Mouse (Mus musculus) hindbrain, embryonic 11.5 days (tissue): ENCODE results near the gene Zfp831. TPM values are rescaled to one million over a fixed set of nuclear protein-coding genes. Genes with fewer than 3 reads are reported as not detected.

Experiments
- ATAC-seq: fragments of 200-750 bp; cut with Nextera tagmentation; 2 replicates; pipeline ENCODE4 v1.8.0; 2017; ENCODE audit warnings: mild to moderate bottlenecking, moderate TSS enrichment, moderate library complexity; ENCODE audit not compliant: low FRiP score
- DNase-seq: peaks from one replicate; pipeline ENCODE4 v3.0.0-alpha.2; 2015; ENCODE audit warnings: low spot score
- H3K27ac ChIP-seq: fragments of 300-500 bp; sonication (generic); 2 replicates; pipeline ENCODE4 v1.5.1; 2014; ENCODE audit warnings: mild to moderate bottlenecking, low read depth, low read length
- H3K27me3 ChIP-seq: fragments of 300-500 bp; sonication (generic); 2 replicates; pipeline ENCODE4 v1.6.1; 2014; ENCODE audit warnings: mild to moderate bottlenecking, low read length, moderate library complexity, mixed read lengths; ENCODE audit not compliant: control insufficient read depth, insufficient read depth
- H3K36me3 ChIP-seq: fragments of 300-500 bp; sonication (generic); 2 replicates; pipeline ENCODE4 v1.6.1; 2014; ENCODE audit warnings: mild to moderate bottlenecking, low read length, moderate library complexity, mixed read lengths; ENCODE audit not compliant: control insufficient read depth, insufficient read depth
- H3K4me1 ChIP-seq: fragments of 300-500 bp; sonication (generic); replicated peaks from 2 replicates; pipeline ENCODE4 v1.6.1; 2014; ENCODE audit warnings: low read length, mixed read lengths; ENCODE audit not compliant: control insufficient read depth, insufficient read depth
- H3K4me2 ChIP-seq: fragments of 300-500 bp; sonication (generic); replicated peaks from 2 replicates; pipeline ENCODE4 v1.6.1; 2014; ENCODE audit warnings: mild to moderate bottlenecking, low read depth, low read length
- H3K4me3 ChIP-seq: fragments of 300-500 bp; sonication (generic); 2 replicates; pipeline ENCODE4 v1.5.1; 2014; ENCODE audit warnings: low read depth, low read length
- H3K9ac ChIP-seq: fragments of 300-500 bp; sonication (generic); 2 replicates; pipeline ENCODE4 v1.6.1; 2014; ENCODE audit warnings: low read depth, low read length
- H3K9me3 ChIP-seq: fragments of 300-500 bp; sonication (generic); 2 replicates; pipeline ENCODE4 v1.6.1; 2016; ENCODE audit warnings: low read length; ENCODE audit not compliant: control insufficient read depth
- WGBS: fragments of 180-500 bp; shearing (Covaris S2); extraction: QIAGEN DNeasy Blood & Tissue Kit; methylation state at CpG from one replicate; pipeline ENCODE4 v1.1.7; 2014; 5-methylcytosine and 5-hydroxymethylcytosine counted together
- polyA plus RNA-seq: library from polyadenylated mRNA; unstranded; fragments of >200 nt; fragmentation: Nextera tagmentation; extraction: Ambion mirVana; gene quantifications from 2 replicates; pipeline ENCODE4 v1.2.1, GENCODE M21; 2014

Zfp831 gene
- polyA plus RNA-seq, 1 experiment from 2014 or later: not detected

DNA sequence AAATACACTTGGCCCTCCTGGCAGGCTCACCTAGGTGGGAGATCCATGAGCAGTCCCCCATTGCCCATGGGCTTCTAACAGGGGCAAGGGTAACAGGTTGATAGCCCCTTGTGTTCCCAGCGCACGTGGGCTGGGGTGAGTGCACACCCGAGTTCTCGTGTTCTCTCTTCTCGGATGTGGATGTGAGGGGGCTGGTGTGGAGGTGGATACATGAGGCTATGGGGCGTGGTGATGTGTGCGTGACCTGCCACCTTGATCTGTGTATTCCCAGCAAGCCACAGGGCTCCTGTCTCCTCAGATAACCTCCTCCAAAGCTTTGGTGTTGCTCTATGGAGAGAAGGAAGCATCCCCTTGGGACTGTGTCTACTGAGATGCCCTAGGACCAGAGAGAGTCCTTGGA lies 40.0 kb upstream of the Zfp831 start:
- H3K27me3 ChIP-seq: no peaks in the 10 kb centered on the region
- H3K4me1 ChIP-seq: no peaks in the 10 kb centered on the region
- H3K4me3 ChIP-seq: no peak overlapping the region
- no peak overlapping the region for H3K4me2 ChIP-seq
- H3K27ac ChIP-seq: no peak overlapping the region
- 93% methylated on average over 7 of the region's 7 CpGs for WGBS
- no peaks in the 10 kb centered on the region for H3K36me3 ChIP-seq
- H3K9ac ChIP-seq: no peak overlapping the region
- H3K9me3 ChIP-seq: no peaks in the 10 kb centered on the region
- no peak for ATAC-seq
- no peak for DNase-seq

GRCm38 (mm10) chr2:174605020-174605419 lies 38.3 kb upstream of the Zfp831 start:
- no peak for DNase-seq
- H3K27me3 ChIP-seq: no peaks in the 10 kb centered on the region
- no peaks in the 10 kb centered on the region for H3K36me3 ChIP-seq
- ATAC-seq: no peak
- H3K4me3 ChIP-seq: no peak overlapping the region
- no peaks in the 10 kb centered on the region for H3K9me3 ChIP-seq
- no peaks in the 10 kb centered on the region for H3K4me1 ChIP-seq
- WGBS: 90% methylated on average over 1 of the region's 1 CpGs
- H3K9ac ChIP-seq: no peak overlapping the region
- no peak overlapping the region for H3K4me2 ChIP-seq
- no peak overlapping the region for H3K27ac ChIP-seq

DNA sequence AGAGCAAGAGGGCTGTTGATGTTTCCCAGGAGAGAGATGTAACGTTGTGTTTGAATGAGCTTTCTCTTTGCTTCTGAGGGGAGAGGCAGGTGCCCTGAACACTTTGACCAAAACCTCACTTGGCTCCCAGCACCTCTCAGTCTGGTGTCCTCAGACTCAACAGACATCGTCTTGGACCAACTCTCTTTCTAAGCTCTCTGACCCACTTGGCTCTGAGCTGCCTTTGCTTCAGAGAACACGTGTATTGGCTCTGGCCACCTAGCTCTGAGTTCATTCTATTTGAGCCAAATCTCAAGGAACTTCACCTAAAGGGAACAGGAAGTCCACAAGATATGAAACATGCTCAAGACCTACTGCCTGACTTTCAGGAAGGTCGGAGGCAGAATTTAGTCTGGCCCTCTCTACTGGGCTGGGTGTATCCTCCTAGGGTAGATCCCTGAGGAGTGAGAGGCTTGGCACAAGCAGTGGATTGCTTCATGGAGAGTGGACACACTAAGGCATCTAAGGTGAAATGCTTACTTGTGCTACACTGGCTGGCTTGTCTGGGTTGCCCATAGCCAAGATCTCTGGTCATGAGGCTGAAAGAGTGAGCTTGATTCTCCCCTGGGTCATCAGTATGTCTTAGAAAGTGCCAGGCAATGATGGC lies 37.8 kb upstream of the Zfp831 start:
- Histone ChIP-seq H3K4me3 (no peak overlapping the region), H3K4me2 (no peak overlapping the region), H3K27me3 (no peaks in the 10 kb centered on the region), H3K9me3 (no peaks in the 10 kb centered on the region), H3K27ac (no peak overlapping the region), H3K36me3 (no peaks in the 10 kb centered on the region), H3K4me1 (no peaks in the 10 kb centered on the region), H3K9ac (no peak overlapping the region)
- 92% methylated on average over 4 of the region's 4 CpGs for WGBS
- ATAC-seq (no peak), DNase-seq (no peak)

GRCm38 (mm10) chr2:174606376-174606775 lies 37.0 kb upstream of the Zfp831 start:
- Histone ChIP-seq H3K4me3 (no peak overlapping the region), H3K4me1 (no peaks in the 10 kb centered on the region), H3K9ac (no peak overlapping the region), H3K4me2 (no peak overlapping the region), H3K36me3 (no peaks in the 10 kb centered on the region), H3K27me3 (no peaks in the 10 kb centered on the region), H3K27ac (no peak overlapping the region), H3K9me3 (no peaks in the 10 kb centered on the region)
- ATAC-seq (no peak), DNase-seq (no peak)
- WGBS: 65% methylated on average over 5 of the region's 5 CpGs

GRCm38 (mm10) chr2:174609892-174610291 lies 33.4 kb upstream of the Zfp831 start:
- WGBS: 85% methylated on average over 5 of the region's 5 CpGs
- ATAC-seq (no peak), DNase-seq (no peak)
- H3K4me2 ChIP-seq: no peak overlapping the region
- no peaks in the 10 kb centered on the region for H3K27me3 ChIP-seq
- H3K9ac ChIP-seq: no peak overlapping the region
- no peaks in the 10 kb centered on the region for H3K4me1 ChIP-seq
- H3K4me3 ChIP-seq: no peak overlapping the region
- no peak overlapping the region for H3K27ac ChIP-seq
- H3K36me3 ChIP-seq: no peaks in the 10 kb centered on the region
- no peaks in the 10 kb centered on the region for H3K9me3 ChIP-seq

DNA sequence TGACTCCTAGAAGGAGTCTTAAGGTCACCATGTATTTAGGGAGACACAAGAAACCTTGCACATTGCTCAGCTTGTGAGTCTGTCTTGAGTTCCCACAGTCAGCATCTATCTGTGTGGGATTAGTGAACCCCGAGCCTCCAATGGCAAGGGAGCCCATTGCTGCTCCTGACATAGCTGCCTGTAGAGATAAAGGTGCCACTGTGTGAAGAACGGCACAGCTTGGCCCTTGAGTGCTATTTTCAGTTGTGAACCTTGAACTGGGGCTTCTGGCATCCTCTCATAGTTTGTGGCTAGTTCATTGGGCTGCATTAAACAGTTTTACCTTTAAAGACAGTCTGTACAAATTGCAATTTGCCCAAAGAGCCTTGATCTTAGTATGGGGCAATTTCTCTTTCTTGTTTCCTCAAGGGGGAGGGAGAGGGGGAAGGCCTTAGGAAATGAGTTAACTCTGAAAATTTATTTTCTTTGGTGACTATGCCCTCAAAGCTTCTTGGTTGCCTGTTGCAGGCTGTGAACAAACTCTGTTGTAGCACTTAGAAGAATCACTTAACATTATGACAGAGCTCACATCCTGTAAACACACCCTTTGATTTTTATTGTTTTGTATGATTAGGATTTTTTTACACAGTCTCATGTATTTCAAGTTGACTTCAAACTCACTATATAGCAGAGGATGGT lies 30.8 kb upstream of the Zfp831 start:
- DNase-seq (no peak), ATAC-seq (no peak)
- WGBS: 88% methylated on average over 2 of the region's 2 CpGs
- Histone ChIP-seq H3K36me3 (no peaks in the 10 kb centered on the region), H3K9ac (no peak overlapping the region), H3K27ac (no peak overlapping the region), H3K4me2 (no peak overlapping the region), H3K9me3 (no peaks in the 10 kb centered on the region), H3K4me1 (no peaks in the 10 kb centered on the region), H3K27me3 (no peaks in the 10 kb centered on the region), H3K4me3 (no peak overlapping the region)

DNA sequence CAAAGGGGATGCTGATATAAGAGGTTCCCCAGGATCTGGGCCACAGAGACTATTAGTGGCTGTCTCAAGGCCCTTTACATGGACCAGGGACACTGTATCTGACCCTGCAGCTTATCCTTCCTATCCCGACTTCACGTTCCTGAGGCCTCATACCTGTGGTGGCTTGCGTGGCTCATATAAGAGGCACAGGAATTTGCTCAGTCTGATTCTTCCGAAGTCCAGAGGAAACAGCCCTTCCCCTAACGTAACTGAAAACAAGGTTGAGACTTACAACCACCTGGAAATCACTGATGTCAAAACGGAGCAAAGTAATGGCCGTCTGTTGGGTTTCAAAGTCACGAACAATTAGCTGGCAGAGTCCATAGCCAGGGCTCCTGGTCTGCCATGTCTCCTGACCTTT lies 30.1 kb upstream of the Zfp831 start:
- no peak overlapping the region for H3K27ac ChIP-seq
- no peaks in the 10 kb centered on the region for H3K27me3 ChIP-seq
- no peak overlapping the region for H3K4me2 ChIP-seq
- H3K9me3 ChIP-seq: no peaks in the 10 kb centered on the region
- ATAC-seq: no peak
- H3K4me1 ChIP-seq: no peaks in the 10 kb centered on the region
- H3K4me3 ChIP-seq: no peak overlapping the region
- no peak for DNase-seq
- H3K36me3 ChIP-seq: no peaks in the 10 kb centered on the region
- H3K9ac ChIP-seq: no peak overlapping the region
- 86% methylated on average over 8 of the region's 8 CpGs for WGBS

- no peaks in the 10 kb centered on the region for H3K4me1 ChIP-seq
- H3K9me3 ChIP-seq: no peaks in the 10 kb centered on the region
- WGBS: 82% methylated on average over 11 of the region's 11 CpGs
- no peak overlapping the region for H3K4me3 ChIP-seq
- DNase-seq: no peak
- no peak overlapping the region for H3K27ac ChIP-seq
- H3K4me2 ChIP-seq: no peak overlapping the region
- no peak for ATAC-seq
- no peaks in the 10 kb centered on the region for H3K27me3 ChIP-seq
- no peaks in the 10 kb centered on the region for H3K36me3 ChIP-seq
- H3K9ac ChIP-seq: no peak overlapping the region
Observed at GRCm38 (mm10) chr2:174613921-174614441, 29.4 kb upstream of the Zfp831 start.

GRCm38 (mm10) chr2:174621881-174622280 lies 21.5 kb upstream of the Zfp831 start:
- H3K36me3 ChIP-seq: no peaks in the 10 kb centered on the region
- no peaks in the 10 kb centered on the region for H3K27me3 ChIP-seq
- no peak overlapping the region for H3K4me2 ChIP-seq
- no peak for ATAC-seq
- H3K27ac ChIP-seq: no peak overlapping the region
- H3K4me3 ChIP-seq: no peak overlapping the region
- H3K9ac ChIP-seq: no peak overlapping the region
- H3K9me3 ChIP-seq: no peaks in the 10 kb centered on the region
- whole genome bisulfite sequencing: 92% methylated on average over 7 of the region's 7 CpGs
- H3K4me1 ChIP-seq: no peaks in the 10 kb centered on the region
- DNase-seq: no peak
